Mouse (Mus musculus) cerebellum, adult 11-12 months (tissue): ENCODE results near the gene Crocc.
A peak's percentile ranks its signal among the peaks of the same experiment; 100 is the strongest.

ENCODE experiments used
- DNase-seq: peaks from one replicate; pipeline ENCODE4 v3.0.0; 2022

Gene Crocc

GRCm38 (mm10) chr4:141066709-141067515, 6.6 kb upstream of the Crocc start:
- DNase-seq: peak; percentile 84

- peak; percentile 82 for DNase-seq
These were observed 4.8 kb upstream of the Crocc start for GRCm38 (mm10) chr4:141065123-141065522.

GRCm38 (mm10) chr4:141064104-141064659, 3.8 kb upstream of the Crocc start:
- DNase-seq: no peak

DNA sequence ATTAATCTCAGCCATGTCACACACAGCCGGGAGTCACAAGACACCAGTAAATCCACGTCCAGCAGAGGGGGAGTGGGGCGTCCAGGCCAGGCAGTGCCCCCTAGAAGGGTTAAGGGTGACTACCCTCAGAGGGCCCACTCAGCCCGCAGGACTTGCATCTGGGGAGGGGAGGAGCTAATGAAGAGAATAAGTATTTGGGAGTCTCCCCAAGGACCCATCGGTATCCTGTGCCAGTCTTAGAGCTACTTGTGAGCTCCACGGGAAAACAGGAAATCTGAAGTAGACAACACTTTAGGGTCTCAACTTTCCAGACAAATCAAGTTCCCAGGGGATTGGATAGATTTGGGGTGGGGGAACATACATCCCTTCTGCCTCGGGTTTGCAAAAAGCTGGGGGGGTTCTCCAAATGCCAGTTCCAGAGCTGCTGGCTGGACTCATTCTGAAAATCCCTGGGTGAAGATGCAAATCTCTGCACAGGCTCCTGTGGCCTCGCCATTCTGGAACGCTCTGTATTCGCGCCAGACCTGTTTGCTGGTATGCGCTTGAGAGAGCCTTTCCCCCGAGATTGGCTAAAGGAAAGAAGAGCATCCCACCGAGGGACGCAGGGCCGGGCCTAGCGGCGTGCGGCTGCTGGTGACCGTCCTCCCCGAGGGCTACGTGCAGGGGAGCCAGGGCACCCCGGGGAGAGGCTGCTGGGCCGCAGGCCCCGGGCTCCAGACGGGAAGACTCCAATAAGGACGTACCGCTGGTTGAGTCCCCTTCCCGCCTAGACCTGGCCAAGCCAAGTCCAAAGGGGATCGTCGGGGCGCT, 529 bp downstream of the Crocc start:
- peak; percentile 64 for DNase-seq

DNA sequence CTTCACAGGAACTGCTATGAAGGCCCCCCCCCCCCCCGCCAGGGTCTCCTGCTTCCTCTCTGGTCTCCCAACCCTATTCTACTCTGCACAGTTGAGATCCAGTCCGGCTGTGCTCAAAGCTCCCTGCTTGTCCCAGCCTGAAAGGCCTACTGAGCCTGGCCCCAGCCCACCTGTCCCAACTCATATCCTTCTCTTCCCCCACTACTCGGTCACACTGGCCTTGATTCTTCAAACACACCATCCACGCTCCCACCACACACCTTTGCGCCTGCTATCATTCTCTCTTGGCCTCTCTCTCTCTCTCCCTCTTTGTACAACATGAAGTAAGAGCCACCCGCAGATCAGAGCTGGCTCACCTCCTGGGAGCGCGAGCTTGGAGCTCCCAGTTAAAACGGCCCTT, 1.5 kb downstream of the Crocc start:
- DNase-seq: no peak

GRCm38 (mm10) chr4:141056970-141057369, 3.4 kb downstream of the Crocc start:
- no peak for DNase-seq

DNA sequence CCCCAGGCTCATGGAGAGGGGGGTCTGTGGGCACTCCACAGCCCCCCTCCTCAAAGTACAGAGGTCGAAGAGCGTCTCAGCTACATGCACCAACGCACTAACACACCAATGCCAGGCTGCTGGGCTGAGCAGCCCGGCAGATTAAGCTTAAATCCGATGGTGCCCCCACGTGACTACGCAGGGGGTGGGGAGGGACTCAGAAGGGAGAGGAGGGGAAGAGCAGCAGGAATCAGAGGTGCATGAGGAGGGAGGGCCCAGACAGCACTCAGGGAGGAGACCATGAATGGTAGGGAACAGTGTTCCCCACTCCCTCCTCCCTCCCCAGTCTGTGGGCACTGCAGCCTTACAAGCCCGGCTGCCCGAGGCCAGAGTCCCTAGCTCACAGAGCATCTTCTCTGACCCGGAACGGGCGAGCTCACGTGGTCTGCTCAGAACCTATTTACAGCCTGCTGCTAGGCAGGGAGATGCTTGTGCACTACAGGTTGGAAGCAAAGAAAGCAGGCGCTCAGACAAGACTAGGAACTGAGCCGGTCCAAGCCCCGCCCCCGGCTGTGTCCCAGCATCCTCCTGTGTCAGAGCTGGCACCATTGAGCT, 6.7 kb downstream of the Crocc start:
- DNase-seq: peak; percentile 86

DNA sequence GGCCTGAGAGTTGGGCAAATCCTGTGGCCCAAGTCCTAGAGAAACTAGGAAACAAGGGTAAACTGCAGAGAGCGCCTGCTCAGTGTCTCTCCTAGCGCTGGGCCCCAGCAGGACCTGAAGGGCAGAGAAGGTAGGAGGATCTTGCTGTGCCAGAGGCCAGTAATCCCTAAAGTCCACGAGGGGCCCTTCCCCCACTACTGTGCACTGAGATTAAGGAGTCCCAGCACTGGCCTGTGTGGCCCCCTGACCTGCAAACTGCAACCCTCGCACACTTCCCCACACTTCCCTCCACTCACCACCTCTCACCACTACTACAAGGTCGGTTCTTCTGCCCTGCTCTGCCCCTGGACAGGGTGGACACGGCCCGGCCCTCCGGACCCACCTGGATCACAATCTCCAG, 7.2 kb downstream of the Crocc start:
- DNase-seq: no peak

DNA sequence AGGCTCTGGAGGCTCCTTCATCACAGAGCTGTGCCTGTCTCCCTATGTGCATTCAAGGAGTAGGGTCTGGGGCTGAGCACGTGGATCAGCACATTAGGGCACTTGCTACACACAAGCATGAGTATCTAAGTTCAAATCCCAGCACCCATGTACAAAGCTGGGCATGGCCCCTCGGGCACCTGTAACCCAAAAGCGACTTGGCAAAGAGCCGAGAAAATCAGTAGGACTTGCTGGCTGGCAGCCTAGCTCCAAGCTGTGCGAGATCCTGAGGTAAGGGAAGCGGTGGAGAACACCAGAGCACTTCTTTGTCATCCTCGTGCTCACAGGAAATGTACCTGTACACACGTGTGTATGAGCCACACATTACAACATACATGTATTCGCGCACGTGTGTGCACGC, 7.9 kb downstream of the Crocc start:
- no peak for DNase-seq

DNA sequence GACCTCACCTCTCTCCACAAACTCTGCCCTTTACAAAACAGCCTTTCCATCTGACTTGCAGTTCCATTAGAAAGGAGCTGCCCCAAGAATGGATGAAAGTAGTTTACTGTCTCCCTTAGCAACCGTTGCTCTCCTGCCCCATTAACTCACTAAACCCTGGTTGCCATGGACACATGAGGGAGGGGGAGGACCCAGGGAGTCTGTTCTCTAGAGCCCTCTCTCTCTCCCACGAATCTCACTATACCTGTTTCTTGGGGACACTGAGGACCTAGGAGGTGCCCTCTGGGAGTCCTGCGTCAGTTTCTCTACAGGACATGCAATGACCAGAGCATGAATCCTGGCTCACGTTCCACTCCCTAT, 10.9 kb downstream of the Crocc start:
- no peak for DNase-seq

DNA sequence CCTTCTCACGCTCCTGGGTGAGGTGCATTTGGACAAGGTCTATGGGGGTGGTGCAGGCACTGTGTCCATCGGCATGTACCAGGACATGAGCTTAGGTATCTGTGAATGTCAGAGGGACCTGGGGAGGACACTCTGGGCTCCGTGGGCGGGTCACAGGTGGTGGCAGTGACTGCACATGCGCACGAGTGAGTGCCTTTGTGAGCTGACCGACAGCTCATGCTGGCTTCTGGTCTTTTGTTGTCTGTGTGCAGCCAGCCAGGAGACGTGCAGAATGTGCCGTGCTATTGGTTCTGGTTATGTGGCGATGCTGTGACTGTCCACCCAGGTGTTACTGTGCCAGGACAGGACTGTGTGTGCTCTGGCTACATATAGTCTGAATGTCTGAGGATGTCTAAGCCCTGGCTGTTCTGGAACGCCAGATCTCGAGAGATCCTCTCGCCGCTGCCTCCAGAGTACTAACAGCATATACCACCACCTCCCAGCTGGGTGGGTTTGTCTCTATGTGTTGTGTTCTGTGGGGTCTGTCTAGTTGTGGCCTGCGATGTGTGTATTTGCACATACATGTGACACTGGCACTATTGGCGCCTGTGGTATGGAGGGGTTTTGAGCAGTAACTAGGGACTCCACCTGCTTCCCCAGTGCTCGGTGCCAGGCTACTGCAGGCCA, 11.4 kb downstream of the Crocc start:
- no peak for DNase-seq

- DNase-seq: peak; percentile 39
These were observed 15.5 kb downstream of the Crocc start for GRCm38 (mm10) chr4:141044816-141045215.

- no peak for DNase-seq
These were observed 19.2 kb downstream of the Crocc start for GRCm38 (mm10) chr4:141041117-141041516.

GRCm38 (mm10) chr4:141033606-141034549, 26.5 kb downstream of the Crocc start:
- no peak for DNase-seq

- DNase-seq: peak; percentile 84
These were observed 28.6 kb downstream of the Crocc start for GRCm38 (mm10) chr4:141031733-141032132.

DNA sequence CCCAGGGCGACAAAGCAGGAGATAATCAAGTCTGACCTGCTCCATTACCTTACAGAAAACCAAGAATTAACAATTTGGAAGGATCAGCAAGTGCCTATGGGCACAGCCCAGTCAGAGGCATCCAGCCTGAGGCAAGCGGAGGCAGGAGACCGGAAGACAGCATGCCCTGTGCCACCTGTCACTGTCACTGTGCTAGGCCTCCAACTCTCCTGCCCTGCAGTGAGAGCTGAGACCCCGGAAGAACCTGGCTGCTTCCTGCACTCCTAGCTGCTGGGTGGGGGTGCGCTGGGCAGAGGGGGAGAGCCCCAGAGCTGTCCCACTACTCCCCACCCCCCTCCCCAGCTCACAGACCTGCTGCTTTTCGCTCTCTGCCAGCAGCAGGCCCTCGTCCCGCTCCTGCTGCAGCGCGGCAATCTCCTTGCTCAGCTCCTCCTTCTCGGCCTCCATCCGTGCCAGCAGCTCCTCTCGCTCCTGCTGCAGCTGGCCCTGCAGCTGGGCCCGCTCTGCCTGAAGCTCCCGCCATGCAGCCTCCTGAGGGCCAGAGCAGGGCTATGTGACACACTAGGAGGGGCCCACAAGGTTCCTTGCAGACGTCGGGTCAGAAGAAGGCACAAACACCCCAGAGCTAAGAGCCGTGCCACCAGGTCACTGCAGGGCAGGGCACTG, 29.7 kb downstream of the Crocc start:
- DNase-seq: peak; percentile 67

DNA sequence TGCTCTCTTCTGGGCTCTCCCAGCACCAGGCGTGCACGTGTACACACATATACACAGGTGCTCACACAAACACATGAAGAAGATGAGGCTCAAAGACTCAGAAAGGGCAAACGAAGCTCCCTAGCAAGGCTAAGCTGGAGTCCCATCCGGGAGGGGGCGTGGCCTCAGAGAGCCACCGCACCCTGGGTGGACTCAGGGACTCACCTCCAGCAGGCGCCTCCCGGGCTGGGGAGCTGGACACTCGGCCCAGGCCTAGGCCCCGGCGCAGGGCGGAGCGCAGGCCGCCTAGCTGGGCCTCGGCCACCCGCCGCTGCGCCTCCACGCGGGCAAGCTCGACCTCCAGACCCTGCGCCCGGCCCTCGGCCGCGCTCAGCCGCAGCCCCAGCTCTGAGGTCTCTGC, 35.4 kb downstream of the Crocc start:
- DNase-seq: no peak

DNA sequence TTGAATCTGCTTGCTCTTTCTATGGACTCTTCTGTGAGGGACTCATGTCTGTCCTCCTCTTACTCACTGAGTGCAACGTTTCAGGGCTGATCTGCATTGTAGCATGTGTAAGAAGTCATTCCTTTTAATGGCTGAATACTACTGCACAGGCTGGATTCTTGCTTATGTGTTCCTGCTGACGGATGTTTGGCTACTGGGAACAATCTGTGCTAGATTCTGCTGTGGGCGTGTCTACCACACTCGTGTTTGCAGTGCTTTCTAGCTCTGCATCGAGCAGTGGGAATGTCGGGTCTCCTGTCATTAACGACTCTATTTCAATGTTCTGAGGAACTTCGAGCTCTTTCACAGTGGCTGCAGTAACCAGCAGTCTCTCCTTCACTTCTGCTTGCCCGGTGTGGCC, 36.3 kb downstream of the Crocc start:
- no peak for DNase-seq

GRCm38 (mm10) chr4:141021614-141021929, 38.8 kb downstream of the Crocc start:
- peak; percentile 77 for DNase-seq

DNA sequence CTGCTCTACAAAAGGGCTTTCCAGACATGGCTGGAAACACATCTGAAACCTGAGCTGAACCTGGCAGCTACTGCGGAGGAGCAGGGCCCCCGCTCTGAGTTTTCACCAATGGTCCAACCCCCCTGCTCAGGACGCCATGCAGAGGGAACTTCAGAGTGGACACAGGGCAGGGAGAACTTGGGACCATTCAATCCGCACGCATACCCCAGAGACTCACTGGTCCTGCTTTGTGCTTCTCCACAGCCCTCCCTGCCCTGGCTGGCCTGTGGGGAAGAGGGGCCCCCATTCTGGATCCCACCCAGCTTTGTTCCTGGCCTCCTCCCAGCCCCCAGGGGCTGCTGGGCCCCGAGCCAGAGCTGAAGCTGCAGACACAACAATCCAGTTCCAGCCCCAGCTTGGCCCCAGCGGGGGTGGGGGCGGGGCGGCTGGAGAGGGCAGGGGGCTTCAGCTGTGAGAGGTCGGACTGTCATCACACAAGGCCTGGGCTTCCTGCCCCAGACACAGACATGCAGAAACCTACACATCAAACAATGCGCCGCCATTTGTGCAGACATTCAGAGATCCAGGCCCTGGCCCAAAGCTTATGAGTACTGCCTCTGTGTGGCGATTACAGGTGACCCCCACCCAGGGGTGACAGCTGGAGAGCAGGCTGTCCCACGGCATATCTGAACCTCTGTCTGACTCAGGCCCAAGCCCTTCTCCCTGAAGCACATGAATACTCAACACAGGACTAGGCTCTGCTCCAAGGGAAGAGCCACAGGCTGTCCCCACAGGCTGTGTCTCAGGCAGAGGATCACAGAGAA, 39.3 kb downstream of the Crocc start:
- peak; percentile 62 for DNase-seq

DNA sequence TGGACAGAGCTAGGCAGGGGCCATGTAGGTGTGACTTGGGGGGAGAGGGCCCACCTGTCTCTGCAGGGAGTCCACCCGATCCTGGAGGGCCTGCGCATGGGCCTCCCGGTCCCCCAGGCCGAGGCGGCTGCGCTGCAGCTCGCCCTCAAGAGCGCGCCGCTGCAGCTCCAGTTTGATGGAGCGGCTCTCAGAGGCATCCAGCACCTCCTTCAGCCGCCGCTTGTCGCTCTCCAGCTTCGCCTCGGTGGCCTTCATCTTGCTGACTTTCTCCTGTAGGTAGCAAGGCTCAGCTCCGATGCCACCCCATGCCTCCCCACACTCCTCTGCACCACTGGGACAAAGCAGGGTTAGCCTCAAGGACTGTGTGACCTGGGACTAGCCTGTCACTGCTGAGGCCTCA, 40.1 kb downstream of the Crocc start:
- peak; percentile 33 for DNase-seq
